Mouse (Mus musculus) NIH3T3 (cell line): ENCODE data around the gene Plekha5.
"Not testable (repeated sequence)": the region's sequence is repeated elsewhere in the genome, so short reads cannot be mapped to it uniquely, and the experiment has no call there.

ENCODE experiments used
- DNase-seq: peaks from one replicate; pipeline ENCODE4 v3.0.0-alpha.2; 2012; ENCODE audit warnings: low read depth

The Plekha5 gene

GRCm38 (mm10) chr6:140532858-140533257, 109.0 kb downstream of the Plekha5 start:
- not testable (repeated sequence) for DNase-seq

- no peak for DNase-seq
Measured at GRCm38 (mm10) chr6:140533606-140534005, 109.8 kb downstream of the Plekha5 start.

DNA sequence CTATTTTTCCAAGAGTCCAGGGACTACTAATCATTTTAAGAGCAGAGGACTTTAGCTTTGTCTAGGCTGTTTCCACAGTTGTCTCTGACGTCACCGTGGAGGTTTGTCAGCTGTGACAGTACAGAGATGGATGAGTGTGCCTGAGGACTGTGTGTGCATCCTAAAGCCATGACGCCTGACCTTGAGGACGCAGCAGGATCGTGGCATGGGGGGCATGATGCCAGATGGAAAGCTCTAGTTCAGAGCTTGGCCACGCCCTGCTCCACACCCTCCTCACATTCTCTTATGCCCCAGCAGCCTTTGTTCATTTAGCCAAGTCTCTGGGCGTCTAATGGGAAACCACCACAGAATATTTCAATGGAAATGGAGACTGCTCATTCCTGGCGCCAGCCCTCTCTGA, 111.7 kb downstream of the Plekha5 start:
- peak; percentile 58 for DNase-seq

- DNase-seq: no peak
Measured at GRCm38 (mm10) chr6:140541919-140542318, 118.1 kb downstream of the Plekha5 start.

- no peak for DNase-seq
Measured at GRCm38 (mm10) chr6:140543005-140543794, 119.3 kb downstream of the Plekha5 start.

- DNase-seq: no peak
Measured at GRCm38 (mm10) chr6:140546095-140546494, 122.2 kb downstream of the Plekha5 start.

- DNase-seq: peak; percentile 47
Measured at GRCm38 (mm10) chr6:140546648-140547201, 122.9 kb downstream of the Plekha5 start.

GRCm38 (mm10) chr6:140547203-140547944, 123.5 kb downstream of the Plekha5 start:
- DNase-seq: peak; percentile 46

- peak; percentile 88 for DNase-seq
Measured at GRCm38 (mm10) chr6:140548082-140548769, 124.4 kb downstream of the Plekha5 start.

DNA sequence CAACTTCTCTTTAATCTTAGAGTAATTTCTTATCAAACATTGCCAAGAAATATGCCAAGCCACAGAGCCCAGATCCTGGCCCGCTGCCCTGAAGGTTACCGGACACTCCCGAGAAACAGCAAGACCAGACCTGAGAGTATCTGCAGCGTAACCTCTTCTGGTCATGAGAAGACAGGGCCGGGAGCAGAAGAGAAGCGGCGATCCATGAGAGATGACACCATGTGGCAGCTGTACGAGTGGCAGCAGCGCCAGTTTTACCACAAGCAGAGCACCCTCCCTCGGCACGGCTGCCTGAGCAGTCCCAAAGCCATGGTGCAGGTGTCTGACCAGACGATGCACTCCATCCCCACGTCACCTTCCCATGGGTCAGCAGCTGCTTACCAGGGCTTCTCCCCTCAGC, 126.9 kb downstream of the Plekha5 start:
- no peak for DNase-seq

GRCm38 (mm10) chr6:140554261-140554660, 130.4 kb downstream of the Plekha5 start:
- DNase-seq: peak; percentile 83

DNA sequence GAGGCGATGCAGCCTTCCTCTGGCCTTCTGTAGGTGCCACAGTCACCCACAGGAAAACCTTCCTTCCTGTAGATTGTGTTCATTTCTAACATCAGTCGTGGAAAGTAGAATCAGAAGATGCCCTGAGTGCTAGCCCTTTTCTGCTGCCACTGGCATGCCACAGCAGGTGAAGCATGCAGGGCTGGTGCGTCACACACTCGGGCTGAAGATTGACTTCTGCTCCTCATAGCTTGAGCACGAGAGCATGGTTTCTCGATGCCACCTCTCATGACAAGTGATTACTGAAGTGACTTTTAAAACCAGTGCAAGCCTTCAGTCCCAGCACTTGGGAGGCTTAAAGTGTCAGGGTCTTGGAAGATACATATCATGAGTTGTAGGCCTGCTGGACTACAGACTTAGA, 135.6 kb downstream of the Plekha5 start:
- DNase-seq: no peak

DNA sequence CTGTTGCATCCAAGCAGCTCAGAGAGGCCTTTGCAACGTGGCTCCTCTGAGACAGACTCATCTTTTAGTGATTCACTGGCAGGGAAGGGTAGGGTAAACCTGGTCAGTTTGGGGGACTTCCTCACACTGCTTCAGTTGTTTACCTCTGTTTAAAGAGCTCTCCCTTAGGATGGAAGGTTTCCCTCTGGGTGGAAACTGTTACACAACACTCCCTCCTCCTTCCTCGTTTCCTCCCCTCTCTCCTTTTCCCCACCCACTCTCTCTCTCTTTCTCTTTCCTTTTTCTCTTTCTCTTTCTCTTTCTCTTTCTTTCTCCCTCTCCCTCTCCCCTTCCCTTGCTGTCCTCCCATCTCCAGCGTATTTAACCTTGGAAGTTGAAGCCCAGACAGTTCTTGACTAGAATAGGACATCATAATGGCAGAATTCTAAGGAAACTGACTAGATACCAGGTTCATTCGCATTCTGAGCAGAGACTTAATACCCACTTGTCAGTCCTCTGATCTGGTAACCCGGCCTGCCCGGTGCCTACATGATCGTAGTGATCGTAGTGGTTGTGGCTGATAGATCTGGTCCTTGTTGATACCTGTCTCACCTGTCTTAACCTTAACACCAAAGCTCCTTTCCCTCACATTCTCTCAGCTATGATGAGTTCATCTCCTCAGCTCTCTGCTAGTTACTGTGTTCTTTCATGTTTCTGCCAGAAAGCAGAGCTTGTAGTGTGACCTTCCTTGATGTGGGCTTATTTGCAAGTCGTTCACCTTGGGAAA, 137.5 kb downstream of the Plekha5 start:
- DNase-seq: peak; percentile 77

GRCm38 (mm10) chr6:140561917-140562590, 138.2 kb downstream of the Plekha5 start:
- DNase-seq: peak; percentile 70

DNA sequence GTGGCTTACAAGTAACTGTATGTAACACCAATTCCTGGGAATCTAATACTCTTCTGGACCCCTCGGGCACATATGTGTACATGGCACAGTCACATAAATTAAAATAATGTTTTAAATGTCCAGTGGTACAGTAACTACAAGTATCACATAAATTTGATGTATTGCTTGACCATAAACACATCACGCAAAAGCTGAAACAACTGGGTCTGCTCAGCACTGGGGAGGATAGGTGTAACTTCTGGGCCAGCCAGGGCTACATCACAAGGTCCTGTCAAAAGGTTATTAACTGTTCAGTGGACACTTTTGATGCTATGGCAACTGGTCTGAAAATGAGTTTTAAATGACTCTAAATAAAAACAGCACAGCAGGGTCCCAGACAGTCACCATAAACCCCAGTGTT, 143.3 kb downstream of the Plekha5 start:
- DNase-seq: no peak

DNA sequence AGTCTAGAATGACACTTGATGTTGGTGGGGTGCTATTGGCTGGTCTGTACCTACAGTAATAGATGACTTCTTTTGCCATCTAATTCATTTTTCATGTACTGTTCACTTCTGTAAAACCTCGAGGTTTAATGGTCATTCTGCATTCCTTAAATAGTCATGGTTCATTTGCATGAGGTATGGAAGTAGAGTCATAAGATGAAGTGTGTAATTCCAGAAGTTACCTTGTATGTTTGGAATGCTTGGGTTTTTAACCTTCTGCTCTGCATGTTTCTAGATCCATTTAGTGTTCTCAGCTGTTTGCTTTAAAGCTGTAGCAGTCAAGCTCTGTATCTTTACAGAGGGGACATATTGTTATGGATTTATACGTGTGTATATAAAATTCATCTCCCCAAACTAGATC, 144.0 kb downstream of the Plekha5 start:
- peak; percentile 50 for DNase-seq

DNA sequence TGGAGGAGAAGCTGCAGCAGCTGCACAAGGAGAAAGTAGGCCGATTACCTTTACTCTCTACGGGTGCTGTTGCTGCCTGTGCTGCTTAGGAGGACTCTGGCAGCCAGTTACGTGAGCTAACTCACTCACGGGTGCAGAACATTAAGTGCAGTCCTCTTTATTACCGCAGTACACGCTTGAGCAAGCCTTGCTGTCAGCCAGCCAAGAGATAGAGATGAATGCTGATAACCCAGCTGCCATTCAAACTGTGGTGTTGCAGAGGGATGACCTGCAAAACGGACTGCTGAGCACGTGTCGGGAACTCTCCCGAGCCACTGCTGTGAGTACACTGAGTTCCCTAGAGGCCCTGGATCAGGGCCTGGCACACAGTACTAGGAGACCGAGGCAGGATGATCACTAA, 146.3 kb downstream of the Plekha5 start:
- peak; percentile 34 for DNase-seq

- no peak for DNase-seq
Measured at GRCm38 (mm10) chr6:140574943-140575342, 151.1 kb downstream of the Plekha5 start.

DNA sequence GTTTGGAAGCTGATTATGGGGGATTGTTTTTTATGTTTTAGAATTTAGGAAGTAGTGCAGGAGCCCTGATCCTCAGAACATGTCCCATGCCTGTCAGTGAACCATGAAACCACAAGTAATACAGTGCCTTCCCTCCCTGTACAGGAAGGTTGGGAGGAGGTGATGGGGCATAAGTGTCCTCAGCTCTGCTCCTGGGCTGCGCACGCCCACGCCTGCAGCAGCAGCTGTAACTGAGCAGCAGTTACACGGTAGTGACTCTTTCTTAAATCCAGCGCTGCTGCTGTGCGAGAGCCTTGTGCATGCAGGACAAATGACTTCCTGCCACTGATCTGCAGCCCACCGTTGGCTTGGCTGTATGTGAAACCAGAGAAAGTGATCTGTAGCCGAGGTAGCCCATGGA, 152.3 kb downstream of the Plekha5 start:
- DNase-seq: no peak

GRCm38 (mm10) chr6:140576961-140577821, 153.3 kb downstream of the Plekha5 start:
- peak; percentile 28 for DNase-seq
